Mouse (Mus musculus) skeletal muscle tissue, adult 2 months (tissue): Measurements from ENCODE around the gene Cenpv.
A peak's percentile ranks its signal among the peaks of the same experiment; 100 is the strongest.
"Not testable (repeated sequence)": the region's sequence is repeated elsewhere in the genome, so short reads cannot be mapped to it uniquely, and the experiment has no call there.

Source experiments
- DNase-seq: peaks from one replicate; pipeline ENCODE4 v3.0.0-alpha.2; 2012; ENCODE audit warnings: low read depth, low spot score

The Cenpv gene

DNA sequence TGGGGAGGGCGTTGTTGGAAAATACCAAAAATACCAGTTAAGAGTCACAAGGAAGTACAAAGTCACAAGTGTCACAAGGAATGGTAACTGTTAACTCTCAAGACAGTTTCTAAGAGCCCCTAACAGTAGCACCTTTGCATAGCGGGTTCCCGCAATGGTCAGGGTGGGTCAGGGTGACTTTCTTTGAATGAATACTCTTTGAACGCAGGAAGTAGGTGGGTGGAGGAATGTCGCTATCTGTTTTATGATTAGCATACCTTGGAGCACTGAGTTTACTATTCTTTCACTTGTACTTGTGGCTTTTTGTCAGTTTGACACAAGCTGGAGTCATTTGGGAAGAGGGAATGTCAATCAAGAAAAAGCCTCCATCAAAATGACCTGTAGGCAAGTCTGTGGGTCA lies 30.2 kb downstream of the Cenpv start:
- not testable (repeated sequence) for DNase-seq

DNA sequence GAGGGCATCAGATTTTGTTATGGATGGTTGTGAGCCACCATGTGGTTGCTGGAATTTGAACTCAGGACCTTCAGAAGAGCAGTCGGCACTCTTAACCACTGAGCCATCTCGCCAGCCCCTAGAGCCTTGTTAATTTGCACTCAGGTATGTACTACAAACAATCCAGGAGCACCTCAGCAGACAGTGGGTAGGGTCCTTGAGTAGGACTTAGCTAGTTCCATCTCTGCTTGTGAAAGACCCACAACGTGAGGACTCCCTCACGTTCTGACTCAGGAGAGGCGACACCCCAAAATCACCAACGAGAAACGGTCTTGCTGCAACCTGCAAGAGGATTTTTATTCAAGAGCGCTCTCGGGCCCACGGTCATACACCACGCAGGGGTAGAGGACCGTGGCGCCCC lies 30.7 kb downstream of the Cenpv start:
- DNase-seq = not testable (repeated sequence)

DNA sequence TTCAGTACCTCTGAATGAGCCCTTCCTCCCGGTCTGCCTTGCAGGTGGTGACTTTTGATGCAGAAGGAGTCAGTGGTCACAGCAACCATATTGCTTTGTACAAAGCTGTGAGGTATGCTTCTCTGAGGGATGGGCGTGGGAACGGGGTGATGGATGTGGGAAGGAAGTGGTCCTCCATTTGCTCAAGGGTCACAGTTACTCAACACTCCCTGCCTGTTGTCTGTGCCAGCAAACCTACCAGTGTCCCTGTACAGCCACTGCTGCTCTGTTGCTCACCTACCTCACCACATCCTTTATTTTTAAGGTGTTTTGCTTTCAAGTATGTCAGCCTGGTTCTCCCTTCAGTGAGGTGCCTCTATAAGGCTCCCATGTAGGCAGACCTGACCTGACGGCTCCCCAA lies 31.4 kb downstream of the Cenpv start:
- DNase-seq = no peak

DNA sequence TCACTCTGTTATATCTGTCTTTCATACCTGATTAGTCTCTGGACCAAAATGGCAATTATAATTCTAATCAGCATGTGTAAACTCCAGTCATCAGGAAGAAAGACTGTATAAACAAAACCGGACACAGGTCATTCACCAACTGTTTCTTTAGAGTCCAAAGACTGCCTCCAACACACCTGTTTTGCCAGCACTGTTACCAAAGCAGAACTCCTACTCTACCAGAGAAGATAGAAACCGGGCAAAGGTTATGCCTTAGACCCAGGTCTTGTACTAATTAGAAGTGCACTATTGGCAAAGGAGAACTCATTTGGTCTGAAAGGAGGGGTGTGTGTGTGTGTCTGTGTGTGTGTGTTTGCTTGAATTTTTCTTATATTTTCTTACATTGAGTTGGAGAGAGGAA lies 38.5 kb downstream of the Cenpv start:
- no peak for DNase-seq

DNA sequence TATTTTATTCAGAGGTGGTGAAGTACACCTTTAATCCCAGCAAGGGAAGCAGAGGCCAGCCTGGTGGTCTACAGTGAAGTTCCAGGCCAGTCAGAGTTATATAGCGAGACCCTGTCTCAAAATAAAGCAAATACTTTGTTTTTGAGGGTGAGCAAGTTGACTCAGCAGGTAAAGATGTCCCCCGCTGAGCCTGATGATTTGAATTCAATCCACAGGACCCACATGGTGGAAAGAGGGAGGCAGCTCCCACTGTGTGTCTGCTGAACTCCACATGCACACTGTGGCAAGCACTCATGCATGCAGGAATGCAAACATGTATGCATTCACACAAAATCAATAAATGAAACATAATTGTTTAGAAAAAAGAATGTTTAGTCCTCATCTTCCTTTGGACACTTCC lies 40.3 kb downstream of the Cenpv start:
- no peak for DNase-seq

DNA sequence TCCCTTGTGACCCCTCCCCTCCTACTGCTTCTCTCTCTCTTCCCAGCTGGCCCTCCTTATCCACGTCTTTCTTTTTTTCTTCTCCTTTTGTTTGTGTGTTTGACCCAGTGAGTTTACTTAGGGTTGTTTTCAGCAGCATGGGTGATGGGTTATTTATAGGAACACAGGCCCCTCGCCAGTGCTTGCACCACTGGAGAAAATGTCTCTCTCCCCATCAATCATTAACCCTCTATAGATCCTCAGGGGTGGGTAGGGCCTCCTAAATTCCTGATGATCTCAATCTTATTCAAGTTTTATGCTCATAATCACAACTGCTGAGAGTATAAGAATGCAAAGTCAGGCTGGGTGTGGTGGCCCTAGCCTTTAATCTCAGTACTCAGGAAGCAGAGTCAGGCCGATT lies 41.9 kb downstream of the Cenpv start:
- DNase-seq = no peak

DNA sequence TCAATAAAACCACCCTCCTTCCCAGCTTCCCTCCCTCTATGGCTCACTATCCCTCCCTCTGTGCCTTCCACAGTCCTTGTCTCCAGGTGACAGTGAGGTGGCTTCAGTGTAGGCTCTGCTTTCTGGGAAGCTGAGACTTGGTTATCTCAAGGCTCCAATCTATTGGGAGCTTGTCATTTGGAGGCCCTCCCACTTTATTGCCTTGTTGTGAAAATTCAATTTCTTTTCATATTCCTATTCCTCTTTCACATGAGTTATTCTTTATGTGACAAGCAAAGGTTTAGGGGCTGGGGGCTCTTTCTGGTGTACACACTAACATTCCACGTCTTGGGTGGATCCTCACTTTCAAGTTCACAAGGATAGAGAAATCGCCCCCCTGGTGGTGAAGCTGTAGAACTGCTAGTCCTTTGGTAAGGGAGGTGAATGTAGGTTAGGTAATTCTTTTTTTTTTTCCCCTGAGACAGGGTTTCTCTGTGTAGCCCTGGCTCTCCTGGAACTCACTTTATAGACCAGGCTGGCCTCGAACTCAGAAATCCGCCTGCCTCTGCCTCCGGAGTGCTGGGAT lies 42.8 kb downstream of the Cenpv start:
- DNase-seq = no peak

DNA sequence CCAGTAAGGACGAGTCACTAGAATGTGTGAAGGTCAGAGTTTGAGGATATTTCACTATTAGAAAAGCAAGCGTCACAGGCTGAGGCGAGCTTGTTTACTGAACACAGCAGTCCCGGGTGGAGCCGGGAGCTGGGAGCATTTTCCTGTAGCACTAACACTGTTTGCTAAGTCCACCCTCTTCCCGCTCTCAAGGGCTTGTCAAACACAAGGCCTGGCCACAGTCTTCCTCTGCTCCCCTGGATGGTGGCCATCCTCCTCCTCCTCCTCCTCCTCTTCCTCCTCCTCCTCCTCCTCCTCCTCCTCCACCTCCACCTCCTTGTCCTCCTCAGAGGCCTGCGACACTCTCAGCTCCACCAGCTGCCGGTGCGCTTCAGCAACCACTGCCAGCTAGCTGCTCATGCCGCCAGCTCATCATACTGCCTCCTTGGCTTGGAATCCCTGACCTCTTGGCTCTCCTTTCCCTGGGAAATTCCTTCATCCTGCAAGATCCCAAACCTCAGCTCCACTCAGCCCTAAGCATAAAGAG lies 43.7 kb downstream of the Cenpv start:
- peak; percentile 36 for DNase-seq

DNA sequence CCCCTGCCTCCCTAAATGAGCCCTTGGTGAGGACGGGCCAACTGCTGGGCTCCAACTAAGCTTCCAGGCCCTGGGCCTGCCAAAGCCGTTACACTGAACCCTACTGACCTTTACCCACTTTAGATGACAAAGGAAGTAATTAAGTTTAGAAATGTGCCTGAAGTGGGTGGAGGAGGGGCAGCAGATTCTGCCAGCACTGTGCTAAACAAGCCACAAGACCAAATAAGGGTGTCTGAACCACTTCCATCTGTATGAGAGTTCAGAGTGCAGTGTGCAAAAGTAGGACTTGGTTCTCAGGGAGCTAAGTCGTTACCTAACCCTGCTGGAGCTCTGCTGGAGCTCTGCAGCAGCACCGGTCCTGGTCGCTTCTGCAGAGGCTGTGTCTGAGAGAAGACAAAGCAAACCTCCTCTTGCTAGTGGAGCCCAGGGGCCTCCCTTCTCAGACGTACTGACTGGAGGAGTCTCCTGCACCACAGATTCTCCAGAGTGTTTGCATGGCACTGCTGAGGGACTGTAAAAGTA lies 44.2 kb downstream of the Cenpv start:
- DNase-seq = peak; percentile 62

DNA sequence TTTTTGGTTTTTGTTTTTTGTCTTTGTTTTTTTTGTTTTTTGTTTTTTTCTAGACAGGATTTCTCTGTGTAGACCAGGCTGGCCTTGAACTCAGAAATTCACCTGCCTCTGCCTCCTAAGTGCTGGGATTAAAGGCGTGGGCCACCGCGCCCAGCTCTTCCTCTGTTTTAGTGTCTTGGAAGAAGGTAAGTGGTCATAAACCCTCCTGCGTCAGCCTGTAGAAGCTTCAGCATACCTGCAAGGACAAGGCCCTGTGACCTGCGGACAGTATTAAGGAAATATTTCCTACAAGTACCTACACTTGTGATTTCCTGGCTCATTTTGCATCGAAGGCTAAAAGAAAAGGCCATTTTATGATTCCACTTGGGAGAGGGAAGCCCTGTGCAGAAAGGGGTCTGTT lies 45.4 kb downstream of the Cenpv start:
- no peak for DNase-seq

DNA sequence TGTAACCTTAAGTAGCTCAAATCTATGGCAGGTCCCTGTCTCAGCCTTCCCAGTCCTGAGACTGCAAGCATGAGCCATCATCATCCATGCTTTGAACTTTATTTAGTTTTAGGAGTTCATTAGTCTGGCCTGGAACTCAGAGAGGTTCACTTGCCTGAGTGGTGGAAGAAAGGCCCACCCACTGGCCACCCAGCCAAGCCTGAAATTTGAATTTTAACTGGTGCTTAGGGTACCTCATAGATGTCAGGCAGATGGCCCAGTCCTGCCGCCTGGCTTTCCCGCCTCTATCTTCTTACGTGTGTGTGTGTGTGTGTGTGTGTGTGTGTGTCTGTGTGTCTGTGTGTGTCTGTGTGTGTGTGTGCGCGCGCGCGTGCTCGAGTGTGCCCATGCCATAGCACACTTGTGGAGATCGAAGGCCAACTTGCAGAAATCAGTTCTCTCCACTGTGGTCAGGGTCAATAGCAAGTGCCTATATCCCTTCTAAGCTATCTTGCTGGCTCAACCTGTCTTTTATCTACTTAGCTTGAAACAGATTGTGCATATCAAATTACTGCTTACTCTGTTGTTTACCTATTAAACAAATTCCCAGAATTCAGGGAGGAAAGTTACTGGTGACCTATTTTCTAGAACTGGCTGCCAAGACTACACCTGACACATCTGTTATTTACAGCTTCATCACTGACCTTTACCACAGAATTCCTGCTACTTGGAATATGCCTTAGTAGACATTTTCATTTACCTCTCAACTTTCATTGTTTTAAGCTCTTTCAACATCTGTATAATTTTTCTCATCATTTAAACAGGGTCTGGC lies 51.3 kb downstream of the Cenpv start:
- no peak for DNase-seq

DNA sequence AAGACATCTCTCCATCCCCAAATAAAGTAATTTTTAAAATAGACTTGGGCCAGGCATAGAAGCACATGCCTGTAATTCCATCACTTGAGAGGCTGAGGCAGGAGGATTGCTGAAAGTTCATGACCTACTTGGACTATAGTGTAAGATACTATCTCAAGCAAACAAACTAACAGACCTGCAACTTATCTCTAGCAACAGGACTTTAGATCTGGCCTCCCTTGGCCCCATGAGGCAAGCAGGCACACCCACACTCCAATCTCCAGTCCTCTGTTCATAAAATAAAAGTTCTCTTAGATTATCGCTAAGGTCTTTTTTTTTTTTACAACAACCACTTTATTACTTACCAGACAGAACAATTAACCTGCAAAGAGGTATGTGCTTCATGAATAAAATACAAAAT lies 52.1 kb downstream of the Cenpv start:
- DNase-seq = no peak

DNA sequence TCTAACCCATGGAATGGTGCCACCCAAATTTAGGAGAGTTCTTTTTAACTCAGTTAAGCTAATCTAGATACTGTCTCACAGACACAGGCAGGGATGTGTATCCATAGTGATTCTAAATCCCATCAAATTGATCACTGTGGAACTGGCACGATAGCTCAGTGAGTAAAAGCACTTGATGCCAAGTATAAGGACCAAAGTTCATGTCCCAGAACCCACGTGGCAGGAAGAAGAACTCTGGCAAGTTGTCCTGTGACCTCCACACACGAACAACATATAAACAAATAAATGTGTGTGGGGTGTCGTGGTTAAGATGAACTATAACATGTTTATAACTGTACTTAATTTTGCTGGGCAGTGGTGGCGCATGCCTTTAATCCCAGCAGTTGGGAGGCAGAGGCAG lies 59.5 kb downstream of the Cenpv start:
- DNase-seq = no peak

DNA sequence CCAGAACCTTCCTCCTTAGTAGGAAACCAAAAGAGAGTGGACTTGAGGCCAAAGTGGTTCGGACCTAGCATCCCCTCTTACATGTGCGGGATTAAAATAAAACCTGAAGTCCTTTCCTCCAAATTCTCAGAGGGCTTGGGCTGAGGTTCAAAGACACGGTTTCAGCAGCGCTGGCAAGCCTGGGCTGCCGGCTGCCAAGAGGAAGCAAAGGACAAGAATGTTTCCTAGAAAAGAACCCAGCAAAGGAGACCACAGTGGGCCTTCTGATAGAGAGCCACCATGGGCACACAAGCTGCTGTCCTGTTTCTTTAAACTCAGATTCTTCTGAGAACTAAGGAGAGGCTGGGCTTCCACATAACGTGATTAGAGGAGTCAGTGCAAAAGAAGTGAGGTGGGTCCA lies 60.1 kb downstream of the Cenpv start:
- DNase-seq = no peak

DNA sequence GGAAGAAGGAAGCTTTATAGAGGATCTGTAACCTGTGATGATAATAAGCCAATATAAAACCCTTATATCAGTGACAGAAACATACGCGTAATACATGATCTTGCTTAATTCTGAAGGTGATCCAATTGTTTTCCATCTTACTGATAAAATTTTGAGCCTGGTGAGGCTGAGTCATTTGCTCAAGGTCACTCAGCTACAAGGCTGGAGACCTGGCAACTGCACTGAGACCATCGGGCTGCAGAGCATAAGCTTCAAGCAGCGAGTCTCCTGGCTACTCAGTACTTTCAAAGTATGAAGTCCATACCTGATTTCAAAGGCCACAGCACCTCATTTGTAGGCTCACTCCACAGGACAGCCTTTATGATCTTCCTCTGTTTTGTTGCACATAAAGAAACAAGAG lies 62.9 kb downstream of the Cenpv start:
- no peak for DNase-seq
